Mouse (Mus musculus) cerebellum, postnatal 36 days (tissue): ENCODE results near the gene Akip1.

Experiments
- DNase-seq, 2 experiments: peaks; one replicate each; pipeline ENCODE4 v3.0.0; 2021 to 2022; ENCODE audit warnings: mixed read lengths in 2 of 2

Gene Akip1

GRCm38 (mm10) chr7:109708961-109709382 is 5.5 kb downstream of the Akip1 start:
- DNase-seq = no peak

- no peak for DNase-seq
Observed at GRCm38 (mm10) chr7:109710069-109710468, 6.6 kb downstream of the Akip1 start.

GRCm38 (mm10) chr7:109712198-109712597 is 8.7 kb downstream of the Akip1 start:
- DNase-seq = no peak

- no peak for DNase-seq
Observed at GRCm38 (mm10) chr7:109713434-109713982, 10.0 kb downstream of the Akip1 start.

- peak in 1 of 2 experiments; percentile 42 for DNase-seq
Observed at GRCm38 (mm10) chr7:109719286-109719685, 15.8 kb downstream of the Akip1 start.

GRCm38 (mm10) chr7:109722618-109723017 is 19.1 kb downstream of the Akip1 start:
- no peak for DNase-seq

GRCm38 (mm10) chr7:109723114-109723513 is 19.6 kb downstream of the Akip1 start:
- no peak for DNase-seq

- no peak for DNase-seq
Observed at GRCm38 (mm10) chr7:109723697-109724096, 20.2 kb downstream of the Akip1 start, which contains the start of gene BC051019. TSS of gene BC051019 (minus strand) at chr7:109723850.

- DNase-seq = no peak
Observed at GRCm38 (mm10) chr7:109731626-109732025, 28.1 kb downstream of the Akip1 start, which contains the start of gene Ascl3. TSS of gene Ascl3 (minus strand) at chr7:109731726.

GRCm38 (mm10) chr7:109734806-109735205 is 31.3 kb downstream of the Akip1 start:
- no peak for DNase-seq

GRCm38 (mm10) chr7:109739822-109740370 is 36.4 kb downstream of the Akip1 start:
- DNase-seq = no peak

GRCm38 (mm10) chr7:109741060-109741459 is 37.6 kb downstream of the Akip1 start:
- DNase-seq = no peak

- DNase-seq = no peak
Observed at GRCm38 (mm10) chr7:109741703-109742102, 38.2 kb downstream of the Akip1 start.

- DNase-seq = no peak
Observed at GRCm38 (mm10) chr7:109747747-109748146, 44.3 kb downstream of the Akip1 start.

- DNase-seq = peak in 1 of 2 experiments; percentile 6
Observed at GRCm38 (mm10) chr7:109751427-109752007, 48.0 kb downstream of the Akip1 start.

GRCm38 (mm10) chr7:109752008-109752925 is 48.8 kb downstream of the Akip1 start, which contains the start of gene Tmem9b:
TSS of gene Tmem9b (minus strand) at chr7:109752875.
- peak; percentile 80 for DNase-seq

- no peak for DNase-seq
Observed at GRCm38 (mm10) chr7:109754034-109754433, 50.5 kb downstream of the Akip1 start.

GRCm38 (mm10) chr7:109756291-109756690 is 52.8 kb downstream of the Akip1 start:
- no peak for DNase-seq
